9 mouse cellular contexts compared by ENCODE assay signal in genomic region chr6:142735302-142736005, GRCm38 (mm10). TPM values are rescaled to one million over a fixed set of nuclear protein-coding genes. Genes with fewer than 3 reads are reported as not detected.
DNase-seq lines count a peak whose midpoint lies in the region; ATAC-seq and TF ChIP-seq lines count a peak whose summit lies in the region.
"Had no signal": no experiment of that assay in that cellular context is flagged by ENCODE, and none has a peak within 500 bp of the region (broad histone marks: within the 10 kb centered on the region; RNA-seq: fewer than 3 reads in every experiment).

No protein-coding gene starts in this region.

- ATAC-seq in intestine, embryonic 16.5 days: 0 out of 2 replicates have a peak, but pooled peaks have one; percentile 31
- ATAC-seq in intestine, embryonic 15.5 days: no peak
- ATAC-seq in hindbrain, embryonic 15.5 days (ENCODE audit: low FRiP score, low read depth): peak; percentile 72; the same call in 1 of the 2 replicates
- ATAC-seq in midbrain, postnatal 0 days (ENCODE audit: low FRiP score): no peak

- no peaks in the 10 kb centered on the region for H3K36me3 ChIP-seq in intestine, embryonic 16.5 days (ENCODE audit: control insufficient read depth, insufficient read depth, low read length)
- H3K36me3 ChIP-seq in intestine, embryonic 15.5 days: no peaks in the 10 kb centered on the region
- no peaks in the 10 kb centered on the region for H3K36me3 ChIP-seq in hindbrain, embryonic 15.5 days
- H3K36me3 ChIP-seq in midbrain, postnatal 0 days (ENCODE audit: insufficient read depth, low read length): no peaks in the 10 kb centered on the region
- H3K36me3 ChIP-seq: liver, embryonic 15.5 days had no signal

- H3K4me2 ChIP-seq in intestine, embryonic 16.5 days (ENCODE audit: low read depth, low read length): no peak overlapping the region
- H3K4me2 ChIP-seq in intestine, embryonic 15.5 days (replicated peaks): no peak overlapping the region
- no peak overlapping the region for H3K4me2 ChIP-seq in hindbrain, embryonic 15.5 days
- H3K4me2 ChIP-seq in midbrain, postnatal 0 days (ENCODE audit: low read depth, low read length, poor library complexity, severe bottlenecking): no peak overlapping the region
- H3K4me2 ChIP-seq: liver, embryonic 15.5 days had no signal

- TF ChIP-seq CTCF in midbrain, postnatal 0 days (IDR thresholded peaks at IDR 0.05): peak; percentile 89

- no peaks in the 10 kb centered on the region for H3K27me3 ChIP-seq in intestine, embryonic 16.5 days (replicated peaks; ENCODE audit: control insufficient read depth, insufficient read depth, low read length)
- no peaks in the 10 kb centered on the region for H3K27me3 ChIP-seq in intestine, embryonic 15.5 days (replicated peaks)
- H3K27me3 ChIP-seq in hindbrain, embryonic 15.5 days: no peaks in the 10 kb centered on the region
- H3K27me3 ChIP-seq in midbrain, postnatal 0 days (ENCODE audit: insufficient read depth, low read length): no peaks in the 10 kb centered on the region
- H3K27me3 ChIP-seq: liver, embryonic 15.5 days had no signal

- no peaks in the 10 kb centered on the region for H3K9me3 ChIP-seq in intestine, embryonic 16.5 days (ENCODE audit: control insufficient read depth, low read length)
- no peaks in the 10 kb centered on the region for H3K9me3 ChIP-seq in intestine, embryonic 15.5 days
- H3K9me3 ChIP-seq in hindbrain, embryonic 15.5 days: no peaks in the 10 kb centered on the region
- H3K9me3 ChIP-seq in midbrain, postnatal 0 days (ENCODE audit: low read length): no peaks in the 10 kb centered on the region
- H3K9me3 ChIP-seq: liver, embryonic 15.5 days had no signal

- no peak overlapping the region for H3K27ac ChIP-seq in intestine, embryonic 16.5 days (ENCODE audit: low read length)
- H3K27ac ChIP-seq in intestine, embryonic 15.5 days: no peak overlapping the region
- H3K27ac ChIP-seq in hindbrain, embryonic 15.5 days (replicated peaks): no peak overlapping the region
- H3K27ac ChIP-seq in midbrain, postnatal 0 days (ENCODE audit: low read depth, low read length): no peak overlapping the region
- H3K27ac ChIP-seq: liver, embryonic 15.5 days had no signal

- H3K4me1 ChIP-seq in intestine, embryonic 16.5 days (ENCODE audit: control insufficient read depth, insufficient read depth, low read length): peaks cover 2% of the 10 kb centered on the region; the same call in 1 of the 2 replicates
- no peaks in the 10 kb centered on the region for H3K4me1 ChIP-seq in intestine, embryonic 15.5 days (replicated peaks)
- no peaks in the 10 kb centered on the region for H3K4me1 ChIP-seq in hindbrain, embryonic 15.5 days (replicated peaks)
- H3K4me1 ChIP-seq in midbrain, postnatal 0 days (ENCODE audit: insufficient read depth, low read length): no peaks in the 10 kb centered on the region

- no peak overlapping the region for H3K9ac ChIP-seq in intestine, embryonic 16.5 days (ENCODE audit: low read depth, low read length)
- H3K9ac ChIP-seq in intestine, embryonic 15.5 days: no peak overlapping the region
- H3K9ac ChIP-seq in hindbrain, embryonic 15.5 days: no peak overlapping the region
- H3K9ac ChIP-seq in midbrain, postnatal 0 days (replicated peaks; ENCODE audit: low read length, poor library complexity, severe bottlenecking): no peak overlapping the region
- H3K9ac ChIP-seq: liver, embryonic 15.5 days had no signal

- H3K4me3 ChIP-seq in intestine, embryonic 16.5 days (ENCODE audit: low read length): no peak overlapping the region
- no peak overlapping the region for H3K4me3 ChIP-seq in intestine, embryonic 15.5 days (replicated peaks)
- H3K4me3 ChIP-seq in hindbrain, embryonic 15.5 days: no peak overlapping the region
- no peak overlapping the region for H3K4me3 ChIP-seq in midbrain, postnatal 0 days (ENCODE audit: low read depth, low read length)
- H3K4me3 ChIP-seq: liver, embryonic 15.5 days had no signal

- whole genome bisulfite sequencing in intestine, embryonic 16.5 days: 46% methylated on average over 8 of the region's 8 CpGs
- WGBS in intestine, embryonic 15.5 days: 46% methylated on average over 8 of the region's 8 CpGs
- 50% methylated on average over 8 of the region's 8 CpGs for WGBS in hindbrain, embryonic 15.5 days
- WGBS in midbrain, postnatal 0 days: 55% methylated on average over 8 of the region's 8 CpGs

- intact Hi-C loops in left cerebral cortex, postnatal 36 days (cut with DNase I): loop anchor here (1.0 kb wide), 1 partner anchor 210 kb away; no protein-coding TSS in a partner anchor

- peak; percentile 65 for DNase-seq in CD4-positive, CD25-positive, alpha-beta regulatory T cell, adult 2 months (ENCODE audit: low read depth, low spot score)
- peak; percentile 56 for DNase-seq in MN1 (ENCODE audit: low spot score)
- DNase-seq in midbrain, postnatal 0 days (ENCODE audit: low spot score): peak; percentile 83
- DNase-seq in left cerebral cortex, postnatal 36 days (ENCODE audit: low spot score in 2 of 2): no peak
- no peak for DNase-seq in ovary, postnatal 36 days (ENCODE audit: low spot score)

RNA-seq across cellular contexts. Expression of gene Cmas, which starts 21.0 kb away (rescaled TPM):
- polyA plus RNA-seq in intestine, embryonic 16.5 days (2015; fragmentation: Nextera tagmentation; extraction: Ambion mirVana): 145 and 153 TPM in 2 replicates
- 135 and 141 TPM in 2 replicates for polyA plus RNA-seq in intestine, embryonic 15.5 days (2015; fragmentation: Nextera tagmentation; extraction: Ambion mirVana)
- polyA plus RNA-seq in hindbrain, embryonic 15.5 days (2015; fragmentation: Nextera tagmentation; extraction: Ambion mirVana): 185 and 188 TPM in 2 replicates
- 105 and 111 TPM in 2 replicates for total RNA-seq in midbrain, postnatal 0 days (2014; rRNA removed)
- 208 and 220 TPM in 2 replicates for polyA plus RNA-seq in midbrain, postnatal 0 days (2015; fragmentation: Nextera tagmentation; extraction: Ambion mirVana)
- 100 to 1,000 TPM; 108 to 115 TPM for total RNA-seq in left cerebral cortex, postnatal 36 days (2021)

RNA-seq across cellular contexts. Expression of gene Abcc9, which starts 33.3 kb away (rescaled TPM):
- polyA plus RNA-seq in intestine, embryonic 16.5 days (2015; fragmentation: Nextera tagmentation; extraction: Ambion mirVana): 7.6 and 7.8 TPM in 2 replicates
- 9.6 and 10.0 TPM in 2 replicates for polyA plus RNA-seq in intestine, embryonic 15.5 days (2015; fragmentation: Nextera tagmentation; extraction: Ambion mirVana)
- 3.3 and 3.4 TPM in 2 replicates for polyA plus RNA-seq in hindbrain, embryonic 15.5 days (2015; fragmentation: Nextera tagmentation; extraction: Ambion mirVana)
- 9.7 and 10.7 TPM in 2 replicates for total RNA-seq in midbrain, postnatal 0 days (2014; rRNA removed)
- 1.9 and 2.3 TPM in 2 replicates for polyA plus RNA-seq in midbrain, postnatal 0 days (2015; fragmentation: Nextera tagmentation; extraction: Ambion mirVana)
- total RNA-seq in left cerebral cortex, postnatal 36 days (2021): 1 to 10 TPM; 4.2 to 4.8 TPM

Comparison
In these comparisons a context has a peak if more than half of its experiments do, and no peak if none do; other contexts are left out.
1. ATAC-seq: peak in intestine, embryonic 16.5 days (single experiment) and hindbrain, embryonic 15.5 days (single experiment); none in intestine, embryonic 15.5 days (single experiment) and midbrain, postnatal 0 days (single experiment).
2. DNase-seq: peak in CD4-positive, CD25-positive, alpha-beta regulatory T cell, adult 2 months (single experiment), MN1 (single experiment) and midbrain, postnatal 0 days (single experiment); none in left cerebral cortex, postnatal 36 days (0 of 2) and ovary, postnatal 36 days (single experiment).